Mouse (Mus musculus) olfactory bulb, adult 2 months (tissue): ENCODE data around the gene Fbxo3. TPM values are rescaled to one million over a fixed set of nuclear protein-coding genes. Genes with fewer than 3 reads are reported as not detected.
"Not testable (repeated sequence)": the region's sequence is repeated elsewhere in the genome, so short reads cannot be mapped to it uniquely, and the experiment has no call there.

ENCODE experiments used
- H3K27ac ChIP-seq: fragments of 200-500 bp; 2 replicates; pipeline ENCODE4 v1.5.1; 2012; ENCODE audit warnings: low read depth, low read length; ENCODE audit not compliant: insufficient read depth
- H3K4me1 ChIP-seq: fragments of 200-500 bp; 2 replicates; pipeline ENCODE4 v1.6.1; 2012; ENCODE audit warnings: low read length; ENCODE audit not compliant: control insufficient read depth, insufficient read depth
- H3K4me3 ChIP-seq: fragments of 200-500 bp; 2 replicates; pipeline ENCODE4 v1.5.1; 2012; ENCODE audit warnings: mild to moderate bottlenecking, low read depth, low read length, moderate library complexity; ENCODE audit not compliant: insufficient read depth
- CTCF ChIP-seq: fragments of 200-500 bp; IDR thresholded peaks from 2 replicates; pipeline ENCODE4 v1.5.1; 2012; ENCODE audit warnings: low read depth, mild to moderate bottlenecking, low read length, moderate library complexity; ENCODE audit not compliant: insufficient read depth
- POLR2A ChIP-seq: fragments of 200-500 bp; IDR thresholded peaks from 2 replicates; pipeline ENCODE4 v1.6.1; 2012; ENCODE audit warnings: mild to moderate bottlenecking, low read depth, low read length, moderate library complexity; ENCODE audit not compliant: insufficient read depth
- WGBS: fragments of 180-500 bp; shearing (Covaris S2); methylation state at CpG from one replicate; pipeline ENCODE4 v1.1.7; 2018; 5-methylcytosine and 5-hydroxymethylcytosine counted together
- polyA plus RNA-seq: library from polyadenylated mRNA; stranded (reverse); fragments of >200 nt; gene quantifications from 2 replicates; pipeline ENCODE4 v1.2.4, GENCODE M21; 2012; ENCODE audit warnings: low replicate concordance; ENCODE audit not compliant: missing spikeins, insufficient read depth, insufficient read length

The Fbxo3 gene
- polyA plus RNA-seq, 1 experiment, result not detected

DNA sequence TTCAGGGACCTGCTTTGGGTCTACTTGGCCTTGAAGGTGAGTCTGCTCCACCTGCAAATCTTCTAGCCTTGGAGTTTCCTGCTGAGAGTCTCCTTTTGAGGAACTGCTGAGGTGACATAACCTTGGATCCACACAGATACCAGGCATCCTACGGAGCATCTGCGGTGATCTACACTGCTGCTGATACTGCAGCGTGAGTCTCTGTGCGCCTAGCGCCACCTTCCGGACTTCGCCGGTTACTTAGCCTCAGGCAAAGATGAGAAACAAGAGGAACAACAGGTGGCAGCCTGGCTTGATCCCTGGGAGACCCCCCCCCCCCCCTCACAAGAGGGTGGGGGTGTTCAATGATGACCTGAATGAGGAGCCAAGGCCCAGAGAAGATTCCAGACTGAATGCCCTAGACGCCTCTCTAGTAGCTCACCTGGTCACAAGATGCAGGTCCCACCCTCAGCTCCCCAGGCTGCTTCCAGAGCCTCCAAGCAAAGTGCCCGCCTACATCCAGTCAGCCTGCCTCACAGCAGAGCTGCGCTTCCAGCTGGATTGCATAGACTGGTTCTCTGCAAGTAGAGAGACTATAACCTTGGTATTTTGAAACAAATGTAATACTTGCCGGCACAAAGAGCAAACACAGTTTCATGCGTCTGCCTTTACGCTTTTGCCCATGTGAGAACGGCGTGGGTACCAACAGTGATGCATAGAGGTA lies 24.7 kb upstream of the Fbxo3 start:
- peaks cover 10% of the 10 kb centered on the region; the same call in 1 of the 2 replicates for H3K4me1 ChIP-seq
- WGBS, result 25% methylated on average over 16 of the region's 16 CpGs
- no peak for TF ChIP-seq POLR2A
- 0 out of 2 replicates have a peak, but pooled peaks have one; percentile 39 for TF ChIP-seq CTCF
- no peak overlapping the region for H3K27ac ChIP-seq
- no peak overlapping the region for H3K4me3 ChIP-seq

DNA sequence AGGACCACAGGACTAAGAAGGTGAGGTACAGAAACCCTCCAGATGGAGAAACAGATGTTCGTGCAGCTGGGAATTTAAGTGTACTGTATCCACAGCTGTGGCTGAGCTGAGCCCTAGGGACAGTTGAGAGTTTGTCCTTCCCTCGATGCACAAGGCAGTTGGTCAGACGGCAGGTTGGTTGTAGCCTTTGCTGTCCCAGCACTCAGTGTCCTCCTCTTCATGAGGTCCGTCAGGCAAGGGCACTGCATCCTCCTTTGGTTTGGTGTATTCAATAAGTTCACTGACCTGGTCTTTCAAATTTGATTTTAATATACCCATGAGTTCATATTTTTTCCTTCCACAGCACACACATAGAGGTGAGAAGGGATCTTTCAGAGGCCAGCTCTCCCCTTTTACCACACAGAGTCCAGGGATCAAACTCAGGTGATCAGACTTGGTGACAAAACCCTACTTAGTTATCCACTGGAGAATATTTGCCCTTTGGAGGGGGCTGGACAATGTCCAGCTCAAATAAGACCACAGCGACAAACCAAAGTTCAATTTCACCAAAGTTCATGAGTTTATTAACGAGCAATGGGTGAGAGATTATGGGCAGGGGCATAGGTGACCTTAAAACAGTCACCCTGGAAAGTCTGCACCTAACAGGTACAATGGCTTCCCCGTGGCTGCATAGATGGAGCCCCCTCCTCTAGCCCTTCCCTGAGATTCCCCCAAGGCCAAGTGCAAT lies 19.6 kb upstream of the Fbxo3 start:
- TF ChIP-seq CTCF (no peak), POLR2A (no peak)
- no peak overlapping the region for H3K4me3 ChIP-seq

DNA sequence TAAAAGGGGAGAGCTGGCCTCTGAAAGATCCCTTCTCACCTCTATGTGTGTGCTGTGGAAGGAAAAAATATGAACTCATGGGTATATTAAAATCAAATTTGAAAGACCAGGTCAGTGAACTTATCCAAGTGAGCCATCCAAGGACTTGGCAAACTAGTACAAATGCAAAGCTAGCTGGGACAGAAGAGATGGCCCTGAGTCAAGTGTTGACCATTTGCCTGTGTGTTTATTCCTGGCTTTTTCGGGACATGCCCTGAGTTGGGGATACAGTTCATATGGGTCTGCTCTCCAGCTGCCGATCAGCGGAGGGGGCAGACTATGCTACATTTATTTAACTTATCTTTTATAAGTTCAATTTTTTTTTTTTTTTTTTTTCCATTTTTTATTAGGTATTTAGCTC lies 18.7 kb upstream of the Fbxo3 start:
- not testable (repeated sequence) for H3K27ac ChIP-seq, H3K4me1 ChIP-seq, H3K4me3 ChIP-seq
- WGBS, result 99% methylated on average over 3 of the region's 3 CpGs

More for the DNA sequence above, 19.6 kb upstream of the Fbxo3 start:
- Histone ChIP-seq H3K4me1 (peaks cover 6% of the 10 kb centered on the region; the same call in 1 of the 2 replicates), H3K27ac (no peak overlapping the region)
- 91% methylated on average over 7 of the region's 7 CpGs for WGBS

DNA sequence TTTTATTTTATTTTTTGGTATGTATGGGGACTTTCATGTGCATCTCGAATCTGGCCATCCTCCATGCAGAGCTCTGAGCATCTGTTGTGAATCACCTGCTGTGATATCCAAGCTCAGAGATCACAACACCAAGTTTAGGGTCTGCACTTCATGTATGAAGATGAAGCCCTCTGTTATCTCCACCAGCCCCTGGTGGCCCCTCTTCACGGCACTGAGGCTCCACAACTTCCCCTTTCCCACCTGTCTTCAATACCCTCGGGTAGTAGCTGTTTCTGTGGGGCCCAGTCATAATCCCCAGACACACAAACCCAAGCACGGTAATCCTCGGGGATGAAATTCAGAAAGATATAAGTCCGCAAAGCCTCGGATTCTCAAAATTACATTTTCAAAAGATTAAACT lies 4.4 kb upstream of the Fbxo3 start:
- TF ChIP-seq POLR2A, result no peak
- no peak for TF ChIP-seq CTCF
- Histone ChIP-seq H3K4me3 (no peak overlapping the region), H3K4me1 (no peaks in the 10 kb centered on the region; the same call in 1 of the 2 replicates), H3K27ac (no peak overlapping the region)
- 90% methylated on average over 7 of the region's 7 CpGs for WGBS

DNA sequence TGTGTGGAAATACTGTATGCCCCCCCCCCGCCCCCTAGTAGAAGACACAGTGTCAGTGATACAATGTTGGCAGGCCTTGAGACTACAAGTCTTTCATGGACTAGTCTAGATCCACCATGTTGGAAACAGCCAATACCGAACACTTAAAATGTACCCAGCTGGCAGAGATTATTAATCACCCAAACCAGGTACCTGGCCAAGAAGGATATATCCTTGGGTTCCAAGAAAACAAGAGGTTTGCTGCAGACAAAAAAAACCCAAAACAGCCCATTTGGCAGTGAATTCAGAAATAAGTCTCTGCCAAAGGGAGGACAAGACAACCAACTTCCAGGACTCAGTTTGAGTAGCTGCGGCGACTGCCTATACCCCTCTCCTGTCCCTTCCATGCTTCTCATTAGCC lies 2.9 kb upstream of the Fbxo3 start:
- Histone ChIP-seq H3K27ac (no peak overlapping the region), H3K4me3 (no peak overlapping the region), H3K4me1 (no peaks in the 10 kb centered on the region; the same call in 1 of the 2 replicates)
- 97% methylated on average over 4 of the region's 4 CpGs for WGBS
- no peak for TF ChIP-seq CTCF
- no peak for TF ChIP-seq POLR2A

DNA sequence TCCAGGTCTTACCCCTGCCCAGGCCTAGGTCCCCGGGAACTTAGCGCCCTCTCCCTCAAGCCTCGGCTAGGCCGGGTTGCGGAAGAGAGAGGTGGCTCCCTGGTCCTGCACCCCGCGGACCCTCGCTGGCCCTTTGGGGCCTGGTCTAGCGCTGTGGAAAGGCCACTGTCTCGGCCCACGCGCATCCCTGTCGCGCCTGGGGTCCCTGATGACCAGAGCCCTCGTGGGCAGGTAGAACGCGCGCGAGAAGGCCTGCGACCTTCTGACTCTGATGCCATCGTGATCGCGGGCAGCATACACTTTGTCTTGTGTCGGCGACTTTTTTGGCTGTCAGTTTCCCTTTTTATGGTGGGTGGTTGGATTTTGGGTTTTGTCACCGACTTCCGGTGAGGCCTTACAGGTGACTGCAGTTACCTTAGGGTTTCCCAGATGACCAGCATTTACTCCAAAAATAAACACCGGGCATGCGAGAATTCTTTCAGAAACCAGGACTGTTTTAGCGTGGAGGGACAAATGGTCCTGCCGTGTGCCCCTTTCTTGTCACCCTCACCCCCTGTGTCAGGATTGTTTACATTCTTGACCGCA lies 710 bp downstream of the Fbxo3 start, which contains the start of gene 4931422A03Rik:
Gene 4931422A03Rik (minus strand): TSS at position 223 of the 585 bp plus-strand sequence.
- H3K4me3 ChIP-seq, result peak within 1 kb of the TSS; percentile 93
- TF ChIP-seq POLR2A (no peak), CTCF (no peak)
- no peaks in the 10 kb centered on the region; the same call in 1 of the 2 replicates for H3K4me1 ChIP-seq
- 2% methylated on average over 32 of the region's 32 CpGs for WGBS
- peak within 1 kb of the TSS; percentile 40 for H3K27ac ChIP-seq

DNA sequence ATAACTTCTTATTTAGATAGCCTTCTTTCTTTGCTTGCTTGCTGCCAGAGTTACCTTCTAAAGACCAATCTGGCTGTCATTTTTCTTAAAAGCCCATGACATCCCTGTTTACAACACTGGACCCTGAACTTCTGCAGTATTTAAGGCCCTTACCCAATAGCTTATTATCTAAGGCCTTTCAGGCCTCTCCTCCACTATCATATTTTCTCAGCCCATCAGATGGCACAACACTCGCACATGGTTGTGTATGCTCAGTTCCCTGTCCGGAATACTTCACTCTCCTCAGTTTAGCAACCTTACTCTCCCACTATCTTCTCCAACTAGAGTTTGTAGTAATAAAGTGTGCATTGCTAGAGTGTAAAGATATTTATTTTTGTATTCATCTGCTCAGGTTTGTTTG lies 1.6 kb downstream of the Fbxo3 start:
- 77% methylated on average over 2 of the region's 2 CpGs for WGBS
- no peak overlapping the region for H3K27ac ChIP-seq
- no peak for TF ChIP-seq POLR2A
- no peak for TF ChIP-seq CTCF
- no peaks in the 10 kb centered on the region; the same call in 1 of the 2 replicates for H3K4me1 ChIP-seq
- no peak overlapping the region for H3K4me3 ChIP-seq

DNA sequence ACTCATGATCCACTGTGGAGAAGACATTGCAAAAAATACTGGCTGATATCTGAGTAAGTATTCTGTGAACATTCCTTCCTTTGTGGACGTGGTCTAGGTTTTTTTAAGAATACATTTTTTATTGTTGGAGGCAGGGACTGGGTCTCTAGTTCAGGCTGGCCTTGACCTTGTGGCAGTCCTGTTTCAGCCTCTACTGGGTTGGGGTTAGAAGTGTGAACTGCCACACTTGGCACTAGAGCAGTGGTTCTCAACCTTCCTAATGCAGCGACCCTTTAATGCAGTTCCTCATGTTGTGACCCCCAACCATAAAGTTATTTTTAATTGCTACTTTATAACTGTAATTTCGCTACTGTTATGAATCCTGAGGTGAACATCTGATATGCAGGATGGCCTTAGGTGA lies 2.9 kb downstream of the Fbxo3 start:
- TF ChIP-seq CTCF (no peak), POLR2A (no peak)
- no peak overlapping the region for H3K27ac ChIP-seq
- WGBS, result 83% methylated on average over 3 of the region's 3 CpGs
- H3K4me1 ChIP-seq, result no peaks in the 10 kb centered on the region; the same call in 1 of the 2 replicates
- H3K4me3 ChIP-seq, result no peak overlapping the region

DNA sequence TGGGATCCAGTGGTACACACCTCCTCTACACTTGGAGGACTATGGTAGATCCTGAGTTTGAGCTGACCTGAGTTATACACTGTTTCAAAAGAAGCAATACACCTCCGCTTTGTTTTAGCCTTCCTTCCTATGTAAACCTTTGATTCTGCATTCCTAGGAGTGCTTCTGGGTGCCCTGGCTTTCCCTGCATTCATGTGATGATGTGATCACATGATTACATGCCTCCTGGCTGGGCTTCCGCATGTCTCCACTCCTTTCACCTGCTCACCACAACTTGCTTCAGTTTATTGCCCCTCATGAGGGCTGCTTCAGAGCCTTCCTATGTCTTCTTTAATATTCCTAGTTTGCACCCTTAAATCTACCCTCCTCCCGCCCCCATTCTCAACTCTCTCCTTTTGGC lies 4.5 kb downstream of the Fbxo3 start:
- Histone ChIP-seq H3K27ac (no peak overlapping the region), H3K4me3 (no peak overlapping the region), H3K4me1 (peaks cover 1% of the 10 kb centered on the region)
- TF ChIP-seq POLR2A (no peak), CTCF (no peak)
- 92% methylated on average over 3 of the region's 3 CpGs for WGBS
